15 mouse cellular contexts compared by ENCODE assay signal in genomic region chr3:101406097-101406496, GRCm38 (mm10). TPM values are rescaled to one million over a fixed set of nuclear protein-coding genes. Genes with fewer than 3 reads are reported as not detected.
DNase-seq lines count a peak whose midpoint lies in the region; ATAC-seq lines count a peak whose summit lies in the region.
"Had no signal": no experiment of that assay in that cellular context is flagged by ENCODE, and none has a peak within 500 bp of the region (broad histone marks: within the 10 kb centered on the region; RNA-seq: fewer than 3 reads in every experiment).

No protein-coding gene starts in this region.

- no peaks in the 10 kb centered on the region for H3K27me3 ChIP-seq in heart, embryonic 13.5 days (replicated peaks)
- no peaks in the 10 kb centered on the region for H3K27me3 ChIP-seq in lung, embryonic 16.5 days (ENCODE audit: control insufficient read depth, insufficient read depth, low read depth, low read length)
- no peaks in the 10 kb centered on the region for H3K27me3 ChIP-seq in neural tube, embryonic 14.5 days (ENCODE audit: control insufficient read depth, insufficient read depth, low read length)
- H3K27me3 ChIP-seq: hindbrain, embryonic 15.5 days; liver, embryonic 12.5 days; midbrain, embryonic 15.5 days had no signal

- intact Hi-C loops in gastrocnemius, postnatal 14 days (cut with DNase I; ENCODE audit: low total_unique reads), result no loop called here

- peak overlapping the region; percentile 44 for H3K9ac ChIP-seq in heart, embryonic 13.5 days
- no peak overlapping the region for H3K9ac ChIP-seq in lung, embryonic 16.5 days (ENCODE audit: low read length)
- H3K9ac ChIP-seq in neural tube, embryonic 14.5 days (replicated peaks; ENCODE audit: low read depth, low read length), result no peak overlapping the region
- H3K9ac ChIP-seq: hindbrain, embryonic 15.5 days; liver, embryonic 12.5 days; midbrain, embryonic 15.5 days had no signal

- WGBS in heart, embryonic 13.5 days, result 33% methylated on average over 3 of the region's 3 CpGs
- 37% methylated on average over 3 of the region's 3 CpGs for WGBS in lung, embryonic 16.5 days
- 68% methylated on average over 3 of the region's 3 CpGs for WGBS in neural tube, embryonic 14.5 days

- H3K36me3 ChIP-seq in heart, embryonic 13.5 days, result no peaks in the 10 kb centered on the region
- no peaks in the 10 kb centered on the region for H3K36me3 ChIP-seq in lung, embryonic 16.5 days (ENCODE audit: control insufficient read depth, insufficient read depth, low read length)
- H3K36me3 ChIP-seq in neural tube, embryonic 14.5 days (ENCODE audit: control insufficient read depth, insufficient read depth, low read length), result no peaks in the 10 kb centered on the region
- H3K36me3 ChIP-seq: hindbrain, embryonic 15.5 days; liver, embryonic 12.5 days; midbrain, embryonic 15.5 days had no signal

- no peak overlapping the region for H3K4me3 ChIP-seq in heart, embryonic 13.5 days
- no peak overlapping the region for H3K4me3 ChIP-seq in lung, embryonic 16.5 days (ENCODE audit: low read length)
- no peak overlapping the region for H3K4me3 ChIP-seq in neural tube, embryonic 14.5 days (ENCODE audit: low read depth, low read length)
- H3K4me3 ChIP-seq: erythroblast, embryonic 14.5 days; hindbrain, embryonic 15.5 days; liver, embryonic 12.5 days; midbrain, embryonic 15.5 days had no signal

- no peaks in the 10 kb centered on the region for H3K9me3 ChIP-seq in heart, embryonic 13.5 days
- H3K9me3 ChIP-seq in lung, embryonic 16.5 days (ENCODE audit: control insufficient read depth, low read length), result no peaks in the 10 kb centered on the region
- no peaks in the 10 kb centered on the region for H3K9me3 ChIP-seq in neural tube, embryonic 14.5 days (ENCODE audit: control insufficient read depth, low read length)
- H3K9me3 ChIP-seq: hindbrain, embryonic 15.5 days; liver, embryonic 12.5 days; midbrain, embryonic 15.5 days had no signal

- H3K27ac ChIP-seq in heart, embryonic 13.5 days (replicated peaks), result peak overlapping the region; percentile 65
- H3K27ac ChIP-seq in lung, embryonic 16.5 days (ENCODE audit: low read length), result peak overlapping the region; percentile 60
- H3K27ac ChIP-seq in neural tube, embryonic 14.5 days (ENCODE audit: low read depth, low read length), result peak overlapping the region; percentile 52; the same call in 1 of the 2 replicates
- H3K27ac ChIP-seq: liver, embryonic 12.5 days had no signal

- 0 out of 2 replicates have a peak, but pooled peaks have one; percentile 23 for ATAC-seq in heart, embryonic 13.5 days (ENCODE audit: extremely low read depth, insufficient number of reproducible peaks, low FRiP score, low TSS enrichment)
- peak; percentile 20; the same call in 1 of the 2 replicates for ATAC-seq in lung, embryonic 16.5 days (ENCODE audit: low read depth)
- no peak for ATAC-seq in neural tube, embryonic 14.5 days (ENCODE audit: low read depth)
- ATAC-seq: CD4-positive, CD25-positive, alpha-beta regulatory T cell, adult 4 months; liver, embryonic 12.5 days had no signal

- no peak for DNase-seq in heart, adult 8-10 months (ENCODE audit: low spot score)
- no peak for DNase-seq in lung, postnatal 36 days
- peak; percentile 14 for DNase-seq in NIH3T3 (ENCODE audit: low read depth)
- no peak for DNase-seq in right cerebral cortex, adult 2 months (ENCODE audit: low spot score in 2 of 2)
- no peak for DNase-seq in gastrocnemius, postnatal 14 days
- DNase-seq: cerebellum, adult 8-10 months; thymus, adult 18-20 months had no signal

- peak overlapping the region; percentile 18; the same call in 1 of the 2 replicates for H3K4me2 ChIP-seq in heart, embryonic 13.5 days
- no peak overlapping the region for H3K4me2 ChIP-seq in lung, embryonic 16.5 days (ENCODE audit: low read depth, low read length)
- H3K4me2 ChIP-seq in neural tube, embryonic 14.5 days (ENCODE audit: low read depth, low read length), result no peak overlapping the region
- H3K4me2 ChIP-seq: hindbrain, embryonic 15.5 days; liver, embryonic 12.5 days; midbrain, embryonic 15.5 days had no signal

- H3K4me1 ChIP-seq in heart, embryonic 13.5 days, result peaks cover 95% of the 10 kb centered on the region
- H3K4me1 ChIP-seq in lung, embryonic 16.5 days (replicated peaks; ENCODE audit: control insufficient read depth, insufficient read depth, low read length), result peaks cover 64% of the 10 kb centered on the region
- peaks cover 28% of the 10 kb centered on the region for H3K4me1 ChIP-seq in neural tube, embryonic 14.5 days (ENCODE audit: control insufficient read depth, insufficient read depth, low read length)

RNA-seq across cellular contexts. Expression of gene Igsf3, which starts 29.2 kb away (rescaled TPM):
- polyA plus RNA-seq in heart, embryonic 13.5 days (2015; fragmentation: Nextera tagmentation; extraction: Ambion mirVana), result 40.1 and 41.9 TPM in 2 replicates
- total RNA-seq in heart, adult 8-10 months (2022), result 10 to 100 TPM; 10.1 to 12.3 (median 12.0) TPM
- 40.5 and 40.6 TPM in 2 replicates for polyA plus RNA-seq in lung, embryonic 16.5 days (2015; fragmentation: Nextera tagmentation; extraction: Ambion mirVana)
- polyA plus RNA-seq in neural tube, embryonic 14.5 days (2014; fragmentation: Nextera tagmentation; extraction: Ambion mirVana), result 58.8 and 66.4 TPM in 2 replicates
- total RNA-seq in gastrocnemius, postnatal 14 days (2021), result 10 to 100 TPM in 1 of 2 experiments, 1 to 10 TPM in 1; 6.6 to 10.6 TPM
